Mouse (Mus musculus): ENCODE results near the gene Lrrc30.

Lrrc30 gene

GRCm38 (mm10) chr17:67632676-67633339 lies at the start of gene Lrrc30:
TSS of gene Lrrc30 (minus strand) at chr17:67632723.
- in situ Hi-C loops (cut with MboI): no loop called here

DNA sequence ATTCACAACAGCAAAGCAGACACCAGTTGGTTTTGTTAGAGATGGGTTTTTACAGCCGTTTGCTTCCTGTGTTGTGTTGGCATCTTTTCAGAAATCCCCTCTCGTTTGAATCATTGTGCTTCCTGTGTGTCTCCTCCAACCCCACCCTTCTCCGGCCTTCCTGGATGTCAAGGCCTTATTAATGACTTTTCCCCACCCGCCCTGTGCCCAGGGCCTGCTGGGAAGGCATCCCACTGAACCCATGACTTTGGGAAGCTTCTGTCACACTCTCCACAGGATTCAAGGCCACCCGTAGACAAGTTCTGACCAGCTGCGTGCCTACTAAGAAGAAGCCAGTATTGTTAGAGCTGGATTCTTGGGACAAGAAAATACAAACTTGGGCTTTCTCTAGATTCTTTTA lies 48.6 kb upstream of the Lrrc30 start:
- in situ Hi-C loops (cut with MboI): no loop called here

- in situ Hi-C loops (cut with MboI): no loop called here
Observed at GRCm38 (mm10) chr17:67678576-67678975, 46.1 kb upstream of the Lrrc30 start.

- in situ Hi-C loops (cut with MboI): no loop called here
Observed at GRCm38 (mm10) chr17:67667981-67668380, 35.5 kb upstream of the Lrrc30 start.

- in situ Hi-C loops (cut with MboI): no loop called here
Observed at GRCm38 (mm10) chr17:67666981-67667380, 34.5 kb upstream of the Lrrc30 start.

DNA sequence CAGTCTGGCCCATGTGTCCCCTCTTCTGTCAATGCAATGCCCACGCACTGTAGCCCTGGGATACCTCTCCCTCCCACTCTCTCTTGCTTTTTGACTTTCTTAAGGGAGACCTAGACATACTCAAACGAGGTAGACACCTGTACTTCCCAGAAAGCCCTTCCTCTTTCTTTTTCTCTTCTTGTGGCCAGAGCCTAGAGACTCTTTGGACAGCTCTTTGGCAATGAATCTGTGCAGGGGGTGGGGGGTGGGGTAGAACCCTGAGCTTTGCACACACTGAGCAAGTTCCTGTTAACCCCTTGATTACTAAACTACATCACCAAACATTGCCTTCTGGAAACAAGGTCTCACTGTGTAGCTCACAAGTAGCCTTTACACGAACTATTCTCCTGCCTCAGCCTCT lies 31.8 kb upstream of the Lrrc30 start:
- in situ Hi-C loops (cut with MboI): no loop called here

- in situ Hi-C loops (cut with MboI): no loop called here
Observed at GRCm38 (mm10) chr17:67651506-67651905, 19.0 kb upstream of the Lrrc30 start.

DNA sequence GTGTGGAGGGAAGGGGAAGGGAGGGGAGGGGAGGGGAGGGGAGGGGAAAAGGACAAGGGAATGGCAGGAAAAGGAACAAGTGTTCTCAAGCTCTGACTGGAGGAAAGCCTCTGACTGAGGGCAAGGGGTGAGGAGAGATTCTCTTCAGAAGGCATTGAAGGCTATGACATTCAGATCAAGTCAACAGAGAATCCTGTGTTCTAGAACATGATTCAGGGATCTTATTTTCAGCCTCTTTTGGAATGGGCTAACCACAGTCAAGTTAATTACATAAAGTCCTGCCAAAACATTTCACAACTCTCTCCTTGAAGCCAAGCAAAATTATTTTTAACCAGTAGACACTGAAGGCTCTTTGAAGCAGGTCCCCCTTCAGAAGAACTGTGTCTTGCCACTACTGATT lies 9.1 kb upstream of the Lrrc30 start:
- in situ Hi-C loops (cut with MboI): no loop called here

DNA sequence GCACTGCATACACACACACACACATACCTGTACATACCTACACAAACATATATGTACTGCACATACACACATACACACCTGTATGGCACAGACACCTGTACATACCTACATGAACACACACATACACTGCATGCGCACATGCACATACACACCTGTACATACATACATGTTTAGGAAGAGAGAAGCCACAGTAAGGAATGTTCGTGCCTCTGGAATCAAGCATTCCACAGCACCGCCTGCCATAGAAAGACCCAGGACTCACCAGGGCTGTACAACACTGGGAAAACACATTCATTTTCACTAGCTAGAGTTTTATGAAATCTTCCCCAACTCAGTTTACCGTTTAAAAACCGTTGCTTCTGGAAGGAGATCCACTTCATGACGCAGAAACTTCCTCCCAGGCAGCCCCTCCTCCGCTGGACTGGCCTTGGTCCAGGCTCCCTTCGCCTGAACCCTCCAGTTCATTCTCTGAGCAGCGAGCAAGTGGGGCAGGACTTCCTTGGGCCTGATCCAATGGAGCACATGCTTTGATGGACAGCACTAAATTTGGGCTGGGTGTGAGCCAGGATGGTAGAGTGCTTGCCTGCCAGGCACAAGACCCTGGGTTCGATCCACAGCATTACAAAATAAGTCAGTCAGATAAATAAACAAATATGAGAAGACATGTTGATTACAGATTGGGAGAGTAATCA lies 5.7 kb upstream of the Lrrc30 start:
- in situ Hi-C loops (cut with MboI): no loop called here

GRCm38 (mm10) chr17:67636951-67637350 lies 4.4 kb upstream of the Lrrc30 start:
- in situ Hi-C loops (cut with MboI): no loop called here

- in situ Hi-C loops (cut with MboI): no loop called here
Observed at GRCm38 (mm10) chr17:67636304-67636703, 3.8 kb upstream of the Lrrc30 start.

GRCm38 (mm10) chr17:67629746-67630145 lies 2.8 kb downstream of the Lrrc30 start:
- in situ Hi-C loops (cut with MboI): no loop called here

DNA sequence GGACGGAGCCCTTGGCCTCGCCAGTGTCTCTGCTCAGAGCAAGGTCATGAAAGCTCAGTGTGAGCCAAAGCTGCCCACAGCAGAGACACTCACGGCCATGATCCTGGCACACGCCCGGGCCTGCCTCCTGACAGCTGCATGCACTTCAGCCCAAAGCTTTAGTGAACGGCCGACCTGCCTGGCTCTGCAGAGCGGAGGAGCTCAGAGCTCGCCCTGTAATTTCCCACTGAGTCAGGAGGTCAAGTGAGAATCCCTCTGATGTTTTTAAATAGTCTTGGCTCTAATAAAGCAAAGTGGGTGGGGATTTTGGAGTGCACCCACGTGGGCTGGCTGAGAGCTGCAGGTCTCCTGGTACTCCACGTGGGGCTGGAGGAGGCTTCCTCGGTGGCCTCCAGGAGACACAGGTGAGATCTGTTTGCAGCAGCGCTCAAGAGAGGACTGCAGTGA lies 3.3 kb downstream of the Lrrc30 start:
- in situ Hi-C loops (cut with MboI): no loop called here

DNA sequence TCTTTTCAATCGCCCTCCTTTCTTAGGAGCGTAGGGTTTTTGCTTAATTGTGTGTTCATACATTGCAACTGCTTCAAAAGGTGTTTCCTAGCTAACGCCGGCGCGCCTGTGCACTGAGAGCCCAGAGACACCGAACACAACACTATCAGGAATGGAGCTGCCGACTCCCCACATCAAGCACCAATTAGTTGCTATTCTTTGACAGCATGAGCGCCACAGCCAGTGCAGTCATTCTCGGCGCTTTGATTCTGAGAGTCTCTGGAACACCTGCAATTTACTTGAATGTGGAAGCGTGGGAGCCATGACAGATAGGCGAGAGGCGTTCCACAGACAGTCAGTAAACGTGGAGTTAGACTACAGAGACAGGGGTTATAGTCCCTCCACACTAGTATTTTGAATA lies 4.0 kb downstream of the Lrrc30 start:
- in situ Hi-C loops (cut with MboI): no loop called here

DNA sequence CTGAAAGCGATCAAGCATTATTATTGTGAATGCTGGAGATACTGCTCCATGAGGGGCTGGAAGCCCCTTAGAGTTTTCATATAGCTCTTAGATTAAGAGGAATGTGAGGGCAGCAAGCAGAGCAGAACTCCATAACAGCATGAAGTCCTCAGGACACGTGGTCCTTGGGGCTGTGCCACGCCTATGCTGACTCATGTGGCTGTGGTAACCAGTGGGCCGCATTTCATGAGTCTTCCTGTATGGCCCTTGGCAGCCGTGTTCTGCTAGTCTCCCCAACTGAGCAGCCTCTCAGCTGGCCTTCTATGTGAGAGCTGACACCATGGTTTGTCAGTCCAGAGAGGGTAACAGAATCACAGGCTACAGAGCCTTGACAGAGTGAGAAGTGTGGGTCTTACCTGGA lies 7.1 kb downstream of the Lrrc30 start:
- in situ Hi-C loops (cut with MboI): no loop called here

- in situ Hi-C loops (cut with MboI): no loop called here
Observed at GRCm38 (mm10) chr17:67619001-67619400, 13.5 kb downstream of the Lrrc30 start.

GRCm38 (mm10) chr17:67614381-67614780 lies 18.1 kb downstream of the Lrrc30 start:
- in situ Hi-C loops (cut with MboI): no loop called here

- in situ Hi-C loops (cut with MboI): no loop called here
Observed at GRCm38 (mm10) chr17:67612576-67612975, 19.9 kb downstream of the Lrrc30 start.

DNA sequence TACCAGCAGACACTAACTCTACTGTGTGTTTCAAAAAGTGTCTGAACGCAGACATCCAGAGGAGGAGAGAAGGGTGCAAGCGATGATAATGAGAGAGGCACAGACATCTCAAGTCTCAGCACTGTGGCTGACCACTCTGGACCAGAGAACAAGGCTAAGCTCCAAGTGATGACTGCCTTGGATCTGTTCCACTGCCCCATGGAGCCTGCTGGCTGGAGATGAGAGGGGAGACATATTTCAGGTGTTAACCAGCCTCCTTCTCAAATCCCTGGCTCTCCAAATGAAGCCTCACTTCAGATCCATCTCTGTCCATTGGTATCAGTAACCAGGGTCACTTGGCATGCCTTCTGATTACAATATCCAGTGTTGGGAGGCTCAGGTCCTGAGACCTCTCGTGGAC lies 20.4 kb downstream of the Lrrc30 start:
- in situ Hi-C loops (cut with MboI): no loop called here

GRCm38 (mm10) chr17:67604446-67604845 lies 28.1 kb downstream of the Lrrc30 start:
- in situ Hi-C loops (cut with MboI): no loop called here

GRCm38 (mm10) chr17:67602556-67602955 lies 30.0 kb downstream of the Lrrc30 start:
- in situ Hi-C loops (cut with MboI): no loop called here

- in situ Hi-C loops (cut with MboI): no loop called here
Observed at GRCm38 (mm10) chr17:67584937-67585579, 47.5 kb downstream of the Lrrc30 start.

DNA sequence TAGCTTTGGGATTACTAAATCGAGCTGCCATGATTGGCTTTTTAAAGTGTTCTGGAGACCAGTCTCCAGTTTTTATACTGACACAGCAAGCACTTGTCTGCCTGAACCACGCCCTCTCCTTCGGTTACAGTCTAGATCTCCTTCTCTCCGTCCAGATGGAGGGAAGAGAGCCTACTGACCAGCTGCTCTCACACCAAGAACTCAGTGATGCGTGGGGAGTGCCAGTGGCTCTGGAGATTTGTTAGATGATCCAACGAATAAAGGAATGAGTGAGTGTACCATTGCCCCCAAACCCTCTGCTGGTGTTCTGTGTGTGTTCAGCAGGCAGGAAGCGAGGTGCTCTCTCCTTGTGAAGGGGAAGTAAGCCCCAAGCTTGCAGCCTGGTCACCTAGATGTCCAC lies 48.0 kb downstream of the Lrrc30 start:
- in situ Hi-C loops (cut with MboI): no loop called here

Data from mature B cell (primary cell).